Mouse (Mus musculus) adrenal gland, adult 2 months (tissue): ENCODE measurements around the gene Cic. TPM values are rescaled to one million over a fixed set of nuclear protein-coding genes. Genes with fewer than 3 reads are reported as not detected.

Source experiments
- DNase-seq: peaks from one replicate; pipeline ENCODE4 v3.0.0; 2021
- long read RNA-seq: library from polyadenylated mRNA; stranded (forward); transcript quantifications from one replicate; pipeline ENCODE4 v2.0.0, GENCODE M21; 2021
- polyA plus RNA-seq: library from polyadenylated mRNA; depleted of rRNA; stranded (reverse); fragments of >200 nt; gene quantifications from 2 replicates; pipeline ENCODE4 v1.2.3, GENCODE M21; 2012; rRNA removed
- total RNA-seq, 2 experiments: library from RNA; stranded (reverse); gene quantifications; 2 replicates each; pipeline ENCODE4 v1.2.3; 2021

Gene Cic
- 100 to 1,000 TPM; 102 to 108 TPM for total RNA-seq
- 111 and 123 TPM in 2 replicates for polyA plus RNA-seq
- long read RNA-seq, partial matches to known transcripts: 5 of 8 reads
- long read RNA-seq, other reads (novel, unspliced or antisense): 3 of 8 reads

- DNase-seq: peak; percentile 100
These were observed at the start of gene Cic for GRCm38 (mm10) chr7:25267301-25267750. Cic (plus strand) TSS chr7:25267704.

DNA sequence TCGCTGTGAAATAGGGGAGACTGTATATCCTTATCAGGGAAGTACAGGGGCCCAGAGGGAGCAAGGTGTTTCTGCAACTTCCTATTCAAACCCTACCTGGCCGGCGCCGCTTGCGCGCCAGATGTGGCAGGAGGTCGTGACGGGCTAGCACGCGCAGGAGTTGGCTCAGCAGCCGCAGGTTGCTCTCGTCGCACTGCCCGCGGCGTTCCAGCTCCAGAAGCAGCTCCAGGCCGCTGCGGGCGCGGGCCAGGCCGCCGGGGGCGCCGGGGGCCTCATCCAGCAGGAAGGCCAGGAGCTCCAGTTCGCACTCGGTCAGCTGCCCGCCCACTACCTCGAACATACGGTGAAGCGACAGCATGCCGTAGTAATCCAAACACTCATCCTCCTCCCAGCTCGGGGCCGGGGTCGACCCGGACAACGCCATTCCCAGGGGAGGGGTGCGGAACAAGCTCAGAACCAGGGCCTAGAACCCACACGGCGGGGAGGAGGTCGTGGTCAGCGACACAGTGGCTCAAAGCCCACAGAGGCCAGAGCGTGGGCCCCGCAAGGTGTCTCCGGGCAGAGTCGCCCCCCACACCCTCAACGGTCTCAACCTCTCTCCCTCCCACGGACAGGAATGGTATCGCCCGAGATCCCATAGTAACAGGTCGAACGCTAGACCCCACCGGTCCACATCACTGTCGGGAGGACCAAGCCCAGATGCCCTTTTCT is 48.6 kb upstream of the Cic start:
- DNase-seq: peak; percentile 69

- no peak for DNase-seq
These were observed 48.1 kb upstream of the Cic start for GRCm38 (mm10) chr7:25219416-25219750.

- DNase-seq: peak; percentile 98
These were observed 47.6 kb upstream of the Cic start for GRCm38 (mm10) chr7:25219756-25220456.

DNA sequence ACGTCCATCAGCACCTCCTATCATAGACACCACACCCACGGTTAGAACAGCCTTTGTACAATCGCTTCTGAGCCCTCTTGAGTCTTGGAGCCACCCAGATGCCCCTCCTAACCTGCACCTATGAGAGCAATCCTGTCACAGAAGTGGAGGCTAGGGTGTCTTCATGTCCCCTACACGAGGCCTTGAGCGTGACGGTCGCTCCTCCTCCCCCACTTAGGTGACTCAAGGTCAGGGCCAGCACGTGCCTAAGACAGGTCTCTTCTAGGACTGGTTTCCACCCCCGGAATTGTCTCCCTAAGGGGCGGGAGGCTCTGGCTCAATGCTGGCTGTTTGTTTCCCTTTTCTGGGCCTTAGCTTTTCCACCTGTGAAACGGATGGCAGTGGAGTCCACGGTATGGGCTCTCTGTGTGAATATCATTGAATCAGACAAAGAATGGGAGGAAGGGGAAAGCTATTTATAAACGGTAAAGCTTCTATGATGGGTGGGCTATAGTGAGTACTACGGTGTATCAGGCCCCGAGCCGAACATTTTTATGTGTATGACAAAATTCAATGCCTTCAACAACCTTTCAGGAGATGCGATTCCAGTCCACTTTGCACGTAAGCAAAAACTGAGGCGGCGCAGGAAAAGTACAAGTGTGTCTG is 46.9 kb upstream of the Cic start, which contains the start of gene Dedd2:
TSS of gene Dedd2 (minus strand) at position 159 of the 645 bp plus-strand sequence.
- DNase-seq: peak; percentile 68

- DNase-seq: peak; percentile 99
These were observed 46.2 kb upstream of the Cic start, which contains the start of gene Zfp526 for GRCm38 (mm10) chr7:25221102-25221883. Zfp526 (plus strand) TSS chr7:25221425.

DNA sequence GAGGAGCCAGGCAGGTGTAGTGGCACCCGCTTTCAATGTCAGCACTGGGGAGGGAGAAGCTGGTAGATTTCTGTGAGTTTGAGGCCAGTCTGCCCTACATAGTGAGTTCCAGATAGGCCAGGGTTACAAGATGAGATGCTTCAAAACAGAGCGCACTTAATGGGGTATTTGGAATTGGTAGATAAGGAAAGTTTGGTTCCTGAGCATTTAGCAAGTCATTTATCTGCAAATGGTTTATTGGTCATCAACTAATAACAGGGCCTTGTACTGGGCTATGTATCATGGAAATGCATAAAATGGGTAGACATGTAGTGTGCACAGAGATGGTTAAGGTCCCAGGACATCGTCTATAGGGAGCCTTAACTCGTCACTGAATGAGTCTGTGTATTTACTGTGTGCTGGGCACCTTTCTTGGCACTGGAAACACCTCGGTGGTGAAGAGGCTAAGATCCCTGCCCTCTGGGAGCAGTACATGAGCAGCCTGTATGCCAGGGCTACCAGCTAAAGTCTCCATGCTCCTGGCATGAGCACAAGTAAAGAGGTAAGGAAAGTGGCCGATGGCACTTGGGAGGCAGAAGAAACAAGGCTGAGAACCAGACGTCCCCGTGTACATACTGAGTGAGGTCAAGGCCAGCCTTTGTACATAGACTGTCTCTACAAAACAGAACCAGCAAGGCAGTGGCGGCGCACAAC is 45.1 kb upstream of the Cic start:
- no peak for DNase-seq

GRCm38 (mm10) chr7:25227523-25228300 is 39.8 kb upstream of the Cic start:
- DNase-seq: no peak

DNA sequence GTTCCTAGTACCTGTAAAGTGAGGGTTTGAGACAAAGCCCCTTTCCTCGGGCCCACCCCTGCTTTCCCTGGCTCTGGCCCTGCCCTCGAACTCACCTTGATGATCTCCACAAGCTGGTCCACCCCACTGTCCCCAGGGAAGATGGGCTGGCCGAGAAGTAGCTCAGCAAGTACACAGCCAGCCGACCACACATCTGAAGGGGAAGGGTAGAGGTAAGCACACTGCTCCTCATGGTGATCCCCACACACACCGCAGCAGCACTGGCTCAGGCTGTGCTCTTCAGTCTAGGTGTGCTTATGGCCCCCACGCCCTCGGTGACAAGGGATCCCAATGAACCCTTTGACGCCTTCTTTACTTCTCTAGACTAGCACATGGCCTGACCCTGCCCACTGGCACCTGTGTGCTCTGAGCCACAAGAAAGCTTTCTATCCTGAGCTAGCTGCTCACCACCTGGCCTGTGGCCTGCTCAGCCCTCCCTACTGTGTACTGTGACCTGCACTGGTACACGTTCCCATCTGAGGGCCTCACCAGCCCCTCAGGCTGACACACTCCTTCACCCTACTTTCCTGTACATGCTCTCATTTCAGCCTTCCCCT is 36.7 kb upstream of the Cic start:
- DNase-seq: no peak

DNA sequence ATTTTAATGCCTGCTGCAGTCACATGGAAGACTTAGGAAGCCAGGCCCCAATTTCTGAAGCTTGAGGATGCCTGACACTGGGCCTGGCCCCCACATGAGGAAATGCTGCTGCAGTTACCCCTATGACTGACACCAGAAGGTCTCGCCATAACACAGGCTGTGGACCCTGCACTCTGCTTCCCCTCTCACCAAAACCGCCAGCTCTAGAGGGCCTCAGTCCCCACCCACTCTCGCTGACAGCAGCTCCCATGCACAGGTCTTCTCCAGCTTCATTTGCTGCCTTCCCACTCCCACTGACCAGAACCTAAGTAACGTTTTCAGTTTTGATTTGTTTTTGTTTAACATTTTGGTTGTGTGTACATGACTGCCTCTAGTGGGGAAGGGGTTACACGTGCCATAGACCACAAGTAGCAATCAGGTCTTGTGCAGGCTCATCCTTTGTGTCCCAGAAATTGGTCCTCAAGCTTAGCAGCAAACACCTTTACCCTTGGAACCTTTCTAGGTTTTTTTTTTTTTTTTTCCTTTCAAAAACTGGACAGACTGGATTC is 35.3 kb upstream of the Cic start:
- DNase-seq: no peak

DNA sequence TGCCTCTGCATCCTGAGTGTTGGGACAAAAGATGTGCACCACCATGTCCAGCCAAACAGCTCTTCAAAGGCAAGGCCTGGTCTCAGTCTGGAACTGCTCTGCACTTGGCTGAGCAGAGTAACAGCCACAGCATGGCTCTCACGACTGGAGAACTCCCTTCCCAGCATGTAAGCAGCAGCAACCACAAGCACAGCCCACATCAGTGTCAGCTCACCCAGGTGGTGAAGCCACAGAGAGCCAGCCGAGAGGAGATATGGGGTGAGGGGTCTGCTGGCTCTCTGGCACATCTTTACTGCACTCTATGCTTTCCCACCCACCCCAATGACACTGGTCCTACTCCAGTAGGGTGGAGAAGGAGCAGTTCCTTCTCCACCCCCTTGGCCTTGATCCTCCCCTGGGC is 34.4 kb upstream of the Cic start:
- no peak for DNase-seq

GRCm38 (mm10) chr7:25235526-25235925 is 32.0 kb upstream of the Cic start:
- DNase-seq: no peak

DNA sequence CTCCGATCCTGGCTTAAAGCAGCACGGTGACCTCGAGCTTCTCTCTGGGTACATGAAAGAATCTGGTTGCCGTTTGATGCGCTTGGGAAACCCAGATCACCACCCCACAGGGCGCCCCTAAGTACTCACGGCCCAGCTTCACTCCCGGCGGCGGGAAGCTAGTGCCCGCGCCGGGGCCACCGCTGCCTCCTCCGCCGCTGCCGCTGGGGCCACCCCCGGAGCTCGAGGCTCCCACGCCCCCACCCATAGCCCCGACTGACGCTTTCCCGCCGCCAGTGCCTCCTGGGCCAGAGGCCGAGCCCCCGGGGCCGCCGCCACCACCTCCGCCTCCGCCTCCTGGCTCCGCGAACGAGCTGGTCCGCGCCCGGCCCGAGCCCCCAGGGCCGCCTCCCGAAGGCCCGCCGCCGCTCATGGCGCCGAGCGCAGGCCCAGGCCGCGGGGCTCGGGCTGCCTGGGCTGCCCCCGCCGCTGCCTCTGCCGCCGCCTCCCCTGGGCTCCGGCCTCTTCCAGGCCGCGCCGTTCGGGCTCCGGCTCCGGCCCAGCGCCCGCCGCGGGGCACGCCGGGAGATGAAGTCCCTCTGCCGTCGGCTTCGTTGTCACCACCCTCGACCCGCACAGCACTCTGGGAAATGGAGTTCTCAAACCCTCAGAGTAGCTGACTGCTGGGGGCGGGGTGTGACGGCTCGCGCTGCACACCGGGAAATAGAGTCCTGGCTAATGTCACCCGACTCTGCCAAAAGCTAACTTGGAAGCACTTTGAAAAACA is 30.1 kb upstream of the Cic start, which contains the start of gene Gsk3a:
TSS of gene Gsk3a (minus strand) at position 603 of the 766 bp plus-strand sequence.
- peak; percentile 99 for DNase-seq

GRCm38 (mm10) chr7:25238015-25238706 is 29.3 kb upstream of the Cic start:
- peak; percentile 95 for DNase-seq

DNA sequence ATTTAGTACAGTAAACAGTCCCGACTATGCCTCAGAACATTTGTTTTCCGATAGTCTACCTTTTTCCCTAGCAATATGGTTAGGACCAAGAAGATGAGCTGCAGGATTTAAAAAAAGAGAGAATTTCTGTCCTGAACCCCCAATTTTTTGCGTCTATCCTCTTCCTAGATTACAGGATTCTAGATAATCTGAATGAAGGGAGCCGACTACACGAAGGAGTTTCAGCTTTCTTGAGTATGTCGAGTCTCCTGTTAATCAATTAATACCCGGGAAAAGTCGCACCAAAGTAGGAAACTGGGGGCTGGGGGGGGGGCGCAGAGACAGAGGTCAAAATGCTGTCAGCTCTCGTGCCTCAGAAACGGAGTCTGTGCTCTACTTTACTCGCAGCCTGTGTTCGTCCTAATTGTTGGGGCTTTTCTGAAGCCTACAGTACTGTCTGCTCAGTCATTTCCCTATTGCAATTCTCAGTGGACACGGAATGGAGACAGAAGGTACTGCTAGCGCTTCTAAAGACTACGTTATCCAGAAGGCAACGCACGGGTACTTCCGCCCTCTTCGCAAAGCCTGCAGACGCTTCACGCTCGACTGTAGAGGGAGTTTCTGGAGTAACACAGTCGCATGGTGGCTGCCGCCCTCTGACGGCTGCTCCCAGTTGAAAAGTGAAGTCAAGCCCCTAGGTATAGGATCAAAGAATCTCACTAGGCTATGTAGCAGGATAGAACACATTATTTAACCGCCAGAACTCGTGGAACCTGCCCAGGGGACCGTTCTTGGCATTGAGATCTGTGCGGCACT is 28.5 kb upstream of the Cic start:
- peak; percentile 87 for DNase-seq

DNA sequence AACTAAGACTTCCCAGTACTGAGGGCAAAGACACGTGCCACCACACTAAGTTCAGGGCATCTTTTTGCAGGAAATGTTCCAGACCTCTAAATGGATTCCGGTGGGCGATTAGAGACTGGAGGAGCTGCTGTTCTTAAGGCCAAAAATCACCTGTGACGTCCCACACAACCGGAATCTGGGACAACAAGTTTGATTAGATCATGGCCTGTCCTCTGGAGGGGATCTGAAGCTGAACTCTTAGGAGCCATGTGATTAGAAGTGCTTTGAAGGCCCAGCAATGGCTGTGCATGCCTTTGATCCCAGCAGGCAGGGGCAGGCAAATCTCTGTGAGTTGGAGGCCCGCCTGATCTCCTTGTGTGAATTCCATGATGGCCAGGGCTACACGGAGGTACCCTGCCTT is 26.9 kb upstream of the Cic start:
- DNase-seq: peak; percentile 8

DNA sequence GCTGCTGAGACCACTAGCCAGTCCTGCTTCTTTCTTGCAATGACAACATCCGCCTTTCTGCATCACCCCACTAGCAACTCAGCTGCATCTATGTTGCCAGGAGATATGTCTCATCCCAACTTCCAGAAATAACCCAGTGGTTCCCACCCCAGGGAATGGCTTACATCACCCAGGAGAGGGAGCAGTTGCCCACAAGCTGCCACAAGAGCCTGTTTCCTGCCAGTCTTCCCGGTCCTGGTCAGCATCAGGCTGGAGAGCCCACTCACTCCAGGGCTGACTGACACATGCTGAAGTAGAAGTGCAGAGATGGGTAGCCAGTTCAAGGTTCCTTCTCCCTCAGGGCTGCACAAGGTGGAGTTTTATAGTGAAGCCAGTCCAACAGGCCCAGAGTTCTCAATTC is 26.4 kb upstream of the Cic start:
- peak; percentile 79 for DNase-seq
